ENCODE assay signal across 15 mouse cellular contexts in genomic region chr5:66280742-66281141, GRCm38 (mm10). TPM values are rescaled to one million over a fixed set of nuclear protein-coding genes. Genes with fewer than 3 reads are reported as not detected.
DNase-seq lines count a peak whose midpoint lies in the region; TF ChIP-seq lines count a peak whose summit lies in the region.
"Had no signal": no experiment of that assay in that cellular context is flagged by ENCODE, and none has a peak within 500 bp of the region (broad histone marks: within the 10 kb centered on the region; RNA-seq: fewer than 3 reads in every experiment).

No protein-coding gene starts in this region.

- TF ChIP-seq POLR2A in cerebellum, adult 2 months (IDR thresholded peaks at IDR 0.05; ENCODE audit: borderline replicate concordance, insufficient read depth, low read length) = no peak

- 73% methylated on average over 6 of the region's 6 CpGs for WGBS in cerebellum, adult 2 months

- no peaks in the 10 kb centered on the region; the same call in 1 of the 2 replicates for H3K27me3 ChIP-seq in cerebellum, adult 2 months (ENCODE audit: control insufficient read depth, insufficient read depth, low read length)
- H3K27me3 ChIP-seq: embryonic facial prominence, embryonic 12.5 days; intestine, embryonic 15.5 days; midbrain, embryonic 13.5 days had no signal

- H3K4me3 ChIP-seq in cerebellum, adult 2 months (replicated peaks; ENCODE audit: insufficient read depth, low read depth, low read length) = no peak overlapping the region
- H3K4me3 ChIP-seq: embryonic facial prominence, embryonic 12.5 days; heart, embryonic 10.5 days; intestine, embryonic 15.5 days; midbrain, embryonic 13.5 days had no signal

- no peak overlapping the region for H3K27ac ChIP-seq in cerebellum, adult 2 months (ENCODE audit: insufficient read depth, low read length)
- H3K27ac ChIP-seq: embryonic facial prominence, embryonic 12.5 days; heart, embryonic 10.5 days; intestine, embryonic 15.5 days; midbrain, embryonic 13.5 days had no signal

- DNase-seq in cerebellum, adult 2 months = no peak
- DNase-seq in cerebellum, adult 8-10 months = no peak
- peak; percentile 18 for DNase-seq in kidney, adult 9 months
- no peak for DNase-seq in kidney, adult 11 months
- DNase-seq in 3T3-L1 (ENCODE audit: low read depth, low spot score) = peak; percentile 24
- DNase-seq in ZHBTc4 (ENCODE audit: low read depth, low spot score) = peak; percentile 62
- DNase-seq in thymus, postnatal 10 days (ENCODE audit: low spot score in 2 of 2) = no peak
- DNase-seq in frontal cortex, postnatal 10 days (ENCODE audit: low spot score in 2 of 2) = no peak
- DNase-seq: cerebellum, adult 18-20 months; lung, postnatal 4 days had no signal

- 0 out of 2 replicates have a peak, but pooled peaks have one; percentile 5 for TF ChIP-seq CTCF in cerebellum, adult 2 months (IDR thresholded peaks at IDR 0.05; ENCODE audit: borderline replicate concordance, insufficient read depth, low read depth, low read length)

- no peaks in the 10 kb centered on the region for H3K4me1 ChIP-seq in cerebellum, adult 2 months (ENCODE audit: control insufficient read depth, insufficient read depth, low read length)
- H3K4me1 ChIP-seq: embryonic facial prominence, embryonic 12.5 days; heart, embryonic 10.5 days; intestine, embryonic 15.5 days; midbrain, embryonic 13.5 days had no signal

RNA-seq across cellular contexts. Expression of gene Nsun7, which starts 21.0 kb away (rescaled TPM):
- polyA plus RNA-seq in cerebellum, adult 2 months (2012; rRNA removed) = 3.6 and 4.2 TPM in 2 replicates
- polyA plus RNA-seq: small intestine, adult 2 months had no signal

Comparison
In these comparisons a context has a peak if more than half of its experiments do, and no peak if none do; other contexts are left out.
1. DNase-seq: peak in kidney, adult 9 months (single experiment), 3T3-L1 (single experiment) and ZHBTc4 (single experiment); none in cerebellum, adult 2 months (0 of 2), cerebellum, adult 8-10 months (single experiment), kidney, adult 11 months (single experiment), thymus, postnatal 10 days (0 of 2) and frontal cortex, postnatal 10 days (0 of 2).